23 mouse cellular contexts compared by ENCODE assay signal in the genomic region with DNA sequence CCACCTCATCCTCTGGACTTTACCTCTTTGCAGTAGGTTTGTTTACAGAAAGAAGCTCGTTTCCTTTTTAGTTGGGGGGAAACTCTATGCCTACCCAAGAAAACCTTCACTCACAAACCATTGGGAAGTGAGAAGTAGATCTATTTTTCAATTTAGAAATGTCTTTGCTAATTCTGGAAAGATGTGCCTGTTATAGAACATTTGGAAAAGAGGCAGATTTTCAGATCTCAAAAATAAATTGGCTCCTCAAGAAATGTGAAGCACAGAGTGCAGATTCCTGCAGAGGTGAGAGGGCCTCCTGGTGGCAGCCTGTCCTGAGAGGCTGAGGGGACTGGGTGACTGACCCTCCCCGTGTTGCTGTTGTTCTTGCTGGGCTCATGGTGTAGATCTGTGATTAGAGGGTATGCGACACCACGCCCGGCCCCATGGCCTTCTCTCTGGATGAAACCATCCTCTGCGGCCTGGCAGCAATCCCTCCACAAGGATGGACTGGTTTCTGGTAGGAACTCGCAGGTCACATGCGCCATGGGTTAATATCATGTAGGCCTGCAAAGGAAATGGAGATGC. TPM values are rescaled to one million over a fixed set of nuclear protein-coding genes. Genes with fewer than 3 reads are reported as not detected.
DNase-seq lines count a peak whose midpoint lies in the region; ATAC-seq lines count a peak whose summit lies in the region.
"Had no signal": no experiment of that assay in that cellular context is flagged by ENCODE, and none has a peak within 500 bp of the region (broad histone marks: within the 10 kb centered on the region; RNA-seq: fewer than 3 reads in every experiment).

No protein-coding gene starts in this region.

- no peak overlapping the region for H3K4me3 ChIP-seq in heart, embryonic 11.5 days (ENCODE audit: low read depth, low read length)
- peak overlapping the region; percentile 62 for H3K4me3 ChIP-seq in liver, embryonic 13.5 days (replicated peaks)
- H3K4me3 ChIP-seq: heart, embryonic 12.5 days; lung, embryonic 15.5 days; midbrain, embryonic 10.5 days had no signal

- DNase-seq in heart, postnatal 10 days, result no peak
- peak; percentile 14 to 22 for DNase-seq in right cerebral cortex, adult 2 months (ENCODE audit: low spot score in 2 of 2)
- DNase-seq in right cerebral cortex, postnatal 14 days, result no peak
- DNase-seq in liver, embryonic 13.5 days, result no peak
- DNase-seq in cerebellum, adult 9-10 months, result no peak
- no peak for DNase-seq in spleen, postnatal 36 days (ENCODE audit: low spot score in 2 of 2)
- DNase-seq: adrenal gland, postnatal 25 days; cerebellum, adult 2 months; heart, postnatal 36 days; lung, postnatal 4 days; retina, postnatal 1 day; thymus, postnatal 4 days had no signal

- intact Hi-C loops in heart, postnatal 10 days (cut with DNase I), result no loop called here

- peak overlapping the region; percentile 84; the same call in 1 of the 2 replicates for H3K27ac ChIP-seq in heart, embryonic 11.5 days (ENCODE audit: low read depth, low read length)
- H3K27ac ChIP-seq in liver, embryonic 13.5 days, result peak overlapping the region; percentile 99
- H3K27ac ChIP-seq: hindbrain, embryonic 14.5 days; lung, embryonic 15.5 days; midbrain, embryonic 10.5 days had no signal

- peaks cover 41% of the 10 kb centered on the region for H3K36me3 ChIP-seq in heart, embryonic 11.5 days (ENCODE audit: control insufficient read depth, insufficient read depth, low read length)
- peaks cover 98% of the 10 kb centered on the region for H3K36me3 ChIP-seq in liver, embryonic 13.5 days

- WGBS in heart, embryonic 11.5 days (ENCODE audit: insufficient replicate concordance), result 78% methylated on average over 8 of the region's 8 CpGs
- WGBS in liver, embryonic 13.5 days (ENCODE audit: insufficient replicate concordance), result 66% methylated on average over 8 of the region's 8 CpGs

- no peaks in the 10 kb centered on the region for H3K27me3 ChIP-seq in heart, embryonic 11.5 days (ENCODE audit: control insufficient read depth, insufficient read depth, low read length)
- no peaks in the 10 kb centered on the region for H3K27me3 ChIP-seq in liver, embryonic 13.5 days
- H3K27me3 ChIP-seq: heart, embryonic 12.5 days; lung, embryonic 15.5 days had no signal

- no peak overlapping the region for H3K9ac ChIP-seq in heart, embryonic 11.5 days (ENCODE audit: low read depth, low read length)
- peak overlapping the region; percentile 80 for H3K9ac ChIP-seq in liver, embryonic 13.5 days
- H3K9ac ChIP-seq: heart, embryonic 12.5 days; hindbrain, embryonic 14.5 days; lung, embryonic 15.5 days had no signal

- H3K4me1 ChIP-seq in heart, embryonic 11.5 days (ENCODE audit: control insufficient read depth, insufficient read depth, low read length), result peaks cover 27% of the 10 kb centered on the region
- peaks cover 98% of the 10 kb centered on the region for H3K4me1 ChIP-seq in liver, embryonic 13.5 days (replicated peaks)
- H3K4me1 ChIP-seq: lung, embryonic 15.5 days; midbrain, embryonic 10.5 days had no signal

- no peak for ATAC-seq in heart, embryonic 11.5 days (replicated peaks; ENCODE audit: insufficient number of reproducible peaks, low FRiP score, low TSS enrichment)
- ATAC-seq in liver, embryonic 13.5 days (ENCODE audit: low read depth), result no peak
- ATAC-seq: forebrain, embryonic 14.5 days had no signal

- H3K9me3 ChIP-seq in heart, embryonic 11.5 days (replicated peaks; ENCODE audit: control insufficient read depth, low read length), result no peaks in the 10 kb centered on the region
- H3K9me3 ChIP-seq in liver, embryonic 13.5 days (replicated peaks), result no peaks in the 10 kb centered on the region
- H3K9me3 ChIP-seq: heart, embryonic 12.5 days; lung, embryonic 15.5 days; midbrain, embryonic 10.5 days had no signal

- 0 out of 2 replicates have a peak overlapping the region, but pooled peaks have one; percentile 12 for H3K4me2 ChIP-seq in heart, embryonic 11.5 days
- peak overlapping the region; percentile 81 for H3K4me2 ChIP-seq in liver, embryonic 13.5 days
- H3K4me2 ChIP-seq: heart, embryonic 12.5 days; hindbrain, embryonic 14.5 days; lung, embryonic 15.5 days had no signal

RNA-seq across cellular contexts. Expression of gene Brpf3, which starts 26.9 kb away (rescaled TPM):
- 12.1 and 13.4 TPM in 2 replicates for polyA plus RNA-seq in heart, embryonic 11.5 days (2014; fragmentation: Nextera tagmentation; extraction: Ambion mirVana)
- total RNA-seq in heart, postnatal 10 days (2021), result 10 to 100 TPM; 15.2 to 22.3 TPM
- 61.8 and 69.9 TPM in 2 replicates for polyA plus RNA-seq in liver, embryonic 13.5 days (2015; fragmentation: Nextera tagmentation; extraction: Ambion mirVana)

RNA-seq across cellular contexts. Expression of gene Pnpla1, which starts 30.5 kb away (rescaled TPM):
- polyA plus RNA-seq in heart, embryonic 11.5 days (2014; fragmentation: Nextera tagmentation; extraction: Ambion mirVana), result 0.06 TPM in 1 of 2 replicates, not detected in the other
- total RNA-seq in heart, postnatal 10 days (2021), result not detected
- polyA plus RNA-seq in liver, embryonic 13.5 days (2015; fragmentation: Nextera tagmentation; extraction: Ambion mirVana), result not detected in 2 replicates
- total RNA-seq: common myeloid progenitor, adult 5-6 weeks; heart, postnatal 36 days had no signal
- polyA plus RNA-seq: embryonic facial prominence, embryonic 11.5 days; forebrain, embryonic 14.5 days; hindbrain, embryonic 14.5 days; kidney, embryonic 16.5 days; limb, embryonic 11.5 days; lung, embryonic 15.5 days; midbrain, embryonic 10.5 days; neural tube, embryonic 11.5 days had no signal

RNA-seq across cellular contexts. Expression of gene Mapk13, which starts 58.7 kb away (rescaled TPM):
- 2.6 and 2.9 TPM in 2 replicates for polyA plus RNA-seq in heart, embryonic 11.5 days (2014; fragmentation: Nextera tagmentation; extraction: Ambion mirVana)
- total RNA-seq in heart, postnatal 10 days (2021), result 1 to 10 TPM in 1 of 2 experiments, under 1 TPM in 1; 0.45 to 1.1 TPM
- polyA plus RNA-seq in liver, embryonic 13.5 days (2015; fragmentation: Nextera tagmentation; extraction: Ambion mirVana), result 1.7 and 2.2 TPM in 2 replicates

Comparison
In these comparisons a context has a peak if more than half of its experiments do, and no peak if none do; other contexts are left out.
1. DNase-seq: peak in right cerebral cortex, adult 2 months (2 of 2); none in heart, postnatal 10 days (0 of 2), right cerebral cortex, postnatal 14 days (single experiment), liver, embryonic 13.5 days (single experiment), cerebellum, adult 9-10 months (single experiment) and spleen, postnatal 36 days (0 of 2).